Mouse (Mus musculus): Measurements from ENCODE around the gene Dohh.

Dohh gene

DNA sequence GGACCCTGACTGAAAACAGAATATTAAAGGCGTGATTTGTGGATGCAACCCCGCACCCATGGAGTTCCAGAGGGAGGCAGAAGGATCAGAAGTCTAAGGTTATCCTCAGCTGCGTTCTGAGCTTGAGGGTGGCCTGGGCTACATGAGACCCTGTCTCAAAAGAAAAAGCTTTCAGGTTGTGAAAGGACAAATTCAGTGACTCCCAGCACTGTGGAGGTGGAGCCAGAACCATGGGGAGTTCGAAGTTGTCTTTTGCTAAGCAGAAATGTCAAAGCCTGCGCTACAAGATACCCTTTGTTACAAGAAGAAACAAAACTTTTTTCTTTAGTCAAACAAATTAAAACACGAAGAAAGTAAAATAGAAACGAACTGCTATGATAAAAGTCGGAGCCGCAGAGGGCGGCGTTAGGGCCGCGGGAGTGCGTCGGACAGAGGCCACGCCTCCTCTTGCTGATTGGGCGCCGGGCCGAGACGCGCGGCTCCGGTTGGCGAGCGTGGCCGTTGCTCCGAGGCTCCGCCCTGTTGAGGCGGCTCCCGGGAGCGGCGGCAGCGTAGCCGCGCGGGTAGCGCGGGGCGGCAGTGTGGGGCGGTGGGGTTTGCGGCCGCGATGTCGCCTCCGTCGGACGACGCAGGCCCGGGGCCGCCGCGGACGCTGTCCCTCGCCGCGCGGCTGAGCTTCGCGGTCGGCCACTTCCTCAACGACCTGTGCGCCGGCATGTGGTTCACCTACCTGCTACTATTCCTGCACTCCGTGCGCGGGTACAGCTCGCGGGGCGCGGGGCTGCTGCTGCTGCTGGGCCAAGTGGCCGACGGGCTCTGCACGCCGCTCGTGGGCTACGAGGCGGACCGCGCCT is 27.0 kb upstream of the Dohh start, which contains the start of gene Mfsd12:
Gene Mfsd12 (plus strand): TSS at position 501 of the 854 bp plus-strand sequence.
- DNase-seq (ENCODE audit: low spot score in 2 of 2) = peak; percentile 83 to 93

DNA sequence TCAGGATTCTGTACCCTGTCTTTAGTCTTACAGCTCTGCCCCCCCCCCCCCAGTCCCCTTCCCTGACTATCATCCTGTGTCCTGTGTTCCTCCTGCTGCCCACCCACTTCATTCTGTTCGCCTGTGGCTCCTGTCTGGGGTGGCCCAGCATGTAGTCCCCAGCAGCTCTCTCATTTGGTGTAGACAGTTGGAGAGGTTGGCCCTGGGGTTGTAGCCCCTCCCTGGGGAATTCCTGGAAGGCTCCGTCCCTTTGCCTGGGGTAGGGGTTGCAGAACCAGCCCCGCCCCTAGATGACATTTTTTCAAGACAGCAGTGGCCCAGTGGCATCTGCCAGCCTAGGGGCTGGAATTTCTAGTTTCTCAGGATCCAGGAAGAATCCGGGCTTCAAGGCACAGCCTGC is 26.0 kb upstream of the Dohh start:
- no peak for DNase-seq (ENCODE audit: low spot score in 2 of 2)

DNA sequence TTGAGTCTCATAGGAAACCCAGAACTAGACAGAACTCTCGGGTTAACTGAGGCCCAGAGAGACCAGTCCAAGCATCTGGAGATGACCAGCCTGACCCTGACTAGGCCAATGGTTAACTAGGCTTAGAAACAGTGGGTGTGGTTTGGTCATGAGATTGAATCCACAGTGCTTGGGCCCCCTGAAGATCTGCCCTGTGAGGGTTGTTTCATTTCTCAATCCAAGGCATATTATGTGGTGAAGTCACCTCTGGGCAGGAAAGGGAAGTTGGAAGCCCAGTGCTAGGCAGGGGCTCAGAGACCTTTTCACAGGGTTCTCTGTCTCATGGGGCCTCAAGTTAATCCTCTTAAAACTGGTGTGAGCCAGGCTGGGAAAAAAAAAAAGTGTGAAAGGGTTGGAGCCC is 25.4 kb upstream of the Dohh start:
- DNase-seq (ENCODE audit: low spot score in 2 of 2) = no peak

DNA sequence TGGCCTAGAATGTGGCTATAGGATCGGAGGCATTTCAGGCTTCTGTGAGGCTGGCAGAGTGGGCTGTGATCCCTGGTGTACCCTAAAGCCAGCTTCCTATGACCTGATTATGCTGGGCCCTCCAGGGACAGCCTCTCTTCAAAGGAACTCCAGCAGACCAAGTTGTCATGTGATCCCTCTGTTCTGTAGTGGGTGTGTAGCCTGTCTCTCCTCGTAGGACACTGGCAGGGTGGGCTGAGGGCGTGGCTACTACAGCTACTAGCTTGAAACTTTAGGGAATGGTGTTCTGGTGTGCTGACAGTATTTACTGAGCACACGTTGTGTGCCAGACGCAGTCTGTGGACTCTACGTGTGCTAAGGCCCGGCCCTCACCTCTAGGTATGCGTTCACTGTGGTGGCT is 23.5 kb upstream of the Dohh start:
- DNase-seq (ENCODE audit: low spot score in 2 of 2) = no peak

DNA sequence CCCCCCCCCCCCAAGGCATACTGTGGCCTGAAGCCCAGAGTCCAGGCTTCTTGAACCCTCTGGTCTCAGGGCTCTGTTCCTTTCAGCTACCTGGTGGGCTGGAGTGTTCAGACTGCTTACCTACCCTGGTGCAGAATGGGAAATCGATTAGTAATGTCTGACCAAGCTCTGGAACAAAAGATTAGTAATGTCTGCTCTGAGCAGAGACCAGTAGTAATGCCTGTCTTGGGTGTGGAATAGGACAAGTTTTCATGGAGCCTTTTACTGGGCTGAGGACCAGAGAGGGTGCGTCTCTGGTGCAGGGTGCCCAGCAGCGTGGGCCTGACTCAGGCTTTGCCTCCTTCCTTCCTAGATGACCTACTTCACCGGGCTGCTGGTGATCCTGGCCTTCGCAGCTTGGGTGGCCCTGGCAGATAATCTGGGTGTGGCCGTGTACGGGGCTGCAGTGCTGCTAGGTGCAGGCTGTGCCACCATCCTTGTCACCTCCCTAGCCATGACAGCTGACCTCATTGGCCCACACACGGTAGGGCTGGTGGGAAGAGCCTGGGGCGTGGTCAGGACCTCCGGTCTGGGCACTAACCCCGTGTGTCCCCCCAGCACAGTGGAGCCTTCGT is 21.8 kb upstream of the Dohh start:
- DNase-seq (ENCODE audit: low spot score in 2 of 2) = no peak

DNA sequence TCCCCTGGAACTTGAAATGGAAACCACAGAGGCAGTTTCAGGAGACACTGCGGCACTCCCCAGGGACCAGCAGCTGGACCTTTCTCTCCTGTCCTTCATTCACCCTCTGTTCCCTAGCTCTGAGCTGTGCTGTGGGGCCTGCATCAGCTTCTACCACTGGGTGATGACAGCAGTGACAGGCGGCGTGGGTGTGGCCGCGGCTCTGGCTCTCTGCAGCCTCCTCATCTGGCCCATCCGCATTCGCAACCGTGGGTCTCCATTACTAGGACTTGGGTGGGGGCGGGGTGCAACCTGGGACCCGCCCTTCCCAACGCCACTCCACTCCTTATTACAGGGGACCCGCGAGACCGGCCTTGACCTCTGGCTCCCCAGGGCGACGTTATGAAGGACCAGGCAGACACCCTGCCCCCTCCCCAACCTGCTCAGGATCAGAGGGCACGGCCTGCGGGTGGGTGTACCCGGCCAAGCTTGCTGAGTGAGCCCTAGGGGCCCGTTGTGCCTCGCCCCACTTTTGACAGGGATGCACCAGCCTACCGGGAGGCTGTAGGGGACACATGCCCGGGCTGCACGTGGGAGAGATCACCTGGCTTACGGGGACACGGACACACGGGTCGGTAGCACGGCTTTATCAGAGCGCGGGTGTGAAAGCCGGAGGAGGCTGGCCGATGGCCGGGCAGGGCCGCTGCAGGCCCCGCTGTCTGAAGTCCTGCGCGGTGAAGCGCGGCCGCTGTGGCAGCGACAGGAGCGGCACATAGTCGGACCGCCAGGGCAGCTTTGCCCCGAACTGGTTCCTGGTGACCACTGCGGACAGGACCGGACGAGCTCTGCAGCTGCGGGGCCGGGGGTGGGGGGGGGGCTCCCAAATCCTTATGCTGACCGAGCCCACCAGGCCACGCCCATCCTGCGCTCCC is 20.5 kb upstream of the Dohh start:
- no peak for DNase-seq (ENCODE audit: low spot score in 2 of 2)

DNA sequence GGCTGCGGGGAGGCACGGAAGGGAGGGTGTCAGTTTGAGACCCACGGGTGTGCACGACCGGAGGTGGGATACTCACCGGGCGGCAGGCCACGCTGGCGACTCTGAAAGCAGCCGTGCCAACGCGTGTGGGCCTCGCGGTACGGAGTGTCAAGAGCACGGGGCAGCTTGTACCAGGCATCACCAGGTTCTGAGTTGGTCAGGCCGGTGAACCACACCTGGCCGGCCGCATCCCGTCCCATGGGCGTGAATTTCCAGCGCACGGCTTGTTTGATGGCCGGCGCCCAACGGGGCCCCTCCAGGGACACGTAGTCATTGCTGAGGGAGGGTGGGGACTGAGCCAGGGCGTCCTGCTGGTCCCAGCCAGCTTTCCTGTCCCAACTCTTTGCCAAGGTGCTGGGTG is 19.6 kb upstream of the Dohh start:
- no peak for DNase-seq (ENCODE audit: low spot score in 2 of 2)

DNA sequence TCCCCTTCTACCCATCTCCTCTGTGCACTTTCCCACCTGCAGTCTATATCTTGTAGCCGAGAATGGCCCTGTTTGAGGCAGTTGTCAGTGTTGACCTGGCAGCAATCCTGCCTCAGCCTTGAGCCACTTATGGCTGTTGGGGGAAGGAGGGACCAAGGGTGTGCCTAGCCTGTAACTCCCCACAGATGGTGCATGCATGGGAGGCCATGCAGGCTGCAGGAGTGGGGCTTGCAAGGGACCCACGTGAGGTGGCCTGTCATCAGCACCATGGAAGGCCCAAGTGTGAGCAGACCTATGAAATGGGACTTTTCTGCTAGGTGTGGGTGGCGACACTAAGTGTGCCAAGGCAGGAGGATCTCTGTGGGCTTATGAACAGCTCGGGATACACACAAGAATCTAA is 19.2 kb upstream of the Dohh start:
- DNase-seq (ENCODE audit: low spot score in 2 of 2) = no peak

DNA sequence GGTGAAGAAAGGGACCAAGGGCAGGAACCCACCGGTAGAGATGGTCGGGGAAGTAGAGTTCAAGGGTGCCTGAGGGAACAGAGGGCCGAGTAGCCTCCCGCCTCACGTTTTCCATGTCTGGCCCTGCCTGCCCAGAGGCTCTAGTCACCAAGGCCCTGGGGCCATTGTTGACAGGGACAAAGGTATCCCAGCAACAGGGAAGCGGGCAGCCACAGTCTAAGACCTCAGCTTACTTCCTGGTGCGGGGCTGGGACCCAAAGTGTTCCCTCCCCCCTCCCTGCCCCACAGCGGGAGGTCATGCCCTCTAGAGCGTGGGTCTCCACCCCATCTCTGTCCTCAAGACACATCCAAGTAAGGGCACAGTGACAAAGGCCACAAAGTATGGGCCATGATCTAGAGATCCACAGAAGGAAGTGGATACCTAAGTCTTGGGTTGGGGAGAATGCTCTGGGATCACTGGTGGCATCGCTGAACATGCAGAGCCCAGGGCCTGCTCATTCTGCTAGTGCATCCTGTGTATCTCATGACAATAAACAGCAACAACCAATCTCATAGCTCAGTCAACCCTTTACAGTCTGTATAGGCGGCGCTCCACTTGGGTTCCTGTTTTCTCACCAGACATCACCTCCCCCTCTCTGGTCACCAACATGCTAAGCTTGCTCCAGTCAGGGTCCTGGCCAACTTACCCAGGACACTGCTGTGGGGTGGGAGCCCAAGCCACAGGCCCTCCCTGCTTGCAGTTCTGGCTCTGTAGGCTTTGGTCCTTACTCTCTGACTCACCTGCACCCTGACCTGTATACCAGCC is 18.4 kb upstream of the Dohh start, which contains the start of gene 4930404N11Rik:
Gene 4930404N11Rik (minus strand): TSS at position 145 of the 805 bp plus-strand sequence.
- DNase-seq (ENCODE audit: low spot score in 2 of 2) = no peak

DNA sequence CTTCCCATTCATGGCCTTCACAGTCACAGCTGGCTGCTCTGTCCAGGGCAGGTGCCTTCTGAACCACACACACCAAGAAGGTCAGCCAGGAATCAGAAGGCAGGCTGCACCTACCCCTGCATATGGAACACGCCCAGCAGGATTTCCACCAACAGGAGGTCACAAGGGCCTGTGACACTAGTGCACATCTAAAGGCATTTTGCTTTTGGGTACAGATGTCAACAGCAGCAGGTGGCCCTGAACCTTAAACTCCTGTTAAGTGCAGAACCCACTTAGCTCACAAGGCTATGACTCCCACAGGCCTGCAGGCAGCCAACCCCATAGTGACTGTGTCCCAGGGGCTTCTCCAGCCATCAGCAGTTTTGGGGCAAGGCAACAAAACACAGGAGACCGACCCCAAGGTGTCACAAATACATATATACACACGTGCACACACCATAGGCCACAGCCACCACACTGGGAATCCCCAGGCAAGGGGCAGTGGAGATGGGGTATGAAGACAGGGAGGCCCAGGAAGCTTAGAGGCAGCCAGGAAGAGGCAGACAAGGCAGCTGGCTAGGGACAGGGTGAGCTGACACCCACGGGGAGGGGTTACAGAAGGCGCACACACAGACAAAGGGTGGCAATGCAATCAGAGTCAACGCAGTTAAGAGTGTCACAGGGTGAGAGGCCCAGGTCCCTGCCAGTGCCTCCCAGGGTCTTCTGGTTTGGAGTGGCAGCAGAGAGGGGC is 17.6 kb upstream of the Dohh start:
- no peak for DNase-seq (ENCODE audit: low spot score in 2 of 2)

DNA sequence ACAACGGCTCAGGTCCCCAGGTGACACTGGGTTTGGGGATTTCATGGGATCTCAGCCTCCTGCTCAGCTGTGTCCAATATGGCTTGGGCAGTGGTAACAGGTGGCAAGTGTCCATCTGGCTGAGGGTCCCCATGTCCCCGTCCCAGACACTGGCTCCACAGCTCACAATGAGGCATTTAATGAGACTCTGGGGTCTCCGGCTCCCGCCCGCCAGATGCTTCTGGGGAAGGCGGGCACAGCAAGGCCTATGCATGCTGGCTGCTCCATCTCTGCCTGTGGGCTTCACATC is 17.1 kb upstream of the Dohh start:
- no peak for DNase-seq (ENCODE audit: low spot score in 2 of 2)

DNA sequence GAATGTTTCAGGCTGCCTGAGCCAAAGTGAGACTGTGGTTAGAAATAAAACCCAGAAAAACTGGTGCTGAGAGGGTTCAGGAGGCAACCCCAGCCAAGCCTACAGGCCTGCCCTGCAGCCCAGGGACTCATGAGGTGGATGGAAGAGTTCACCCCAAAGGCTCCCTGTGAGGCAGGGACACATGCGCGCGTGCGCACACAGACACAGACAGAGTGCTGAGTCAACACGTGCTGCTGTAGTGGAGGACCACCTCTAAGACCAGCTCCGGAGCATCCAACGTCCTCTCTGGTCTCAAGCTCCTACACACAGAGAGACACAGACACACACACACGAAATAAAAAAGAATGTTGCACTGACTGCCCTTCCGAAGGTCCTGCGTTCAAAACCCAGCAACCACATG is 8.9 kb upstream of the Dohh start:
- no peak for DNase-seq (ENCODE audit: low spot score in 2 of 2)

DNA sequence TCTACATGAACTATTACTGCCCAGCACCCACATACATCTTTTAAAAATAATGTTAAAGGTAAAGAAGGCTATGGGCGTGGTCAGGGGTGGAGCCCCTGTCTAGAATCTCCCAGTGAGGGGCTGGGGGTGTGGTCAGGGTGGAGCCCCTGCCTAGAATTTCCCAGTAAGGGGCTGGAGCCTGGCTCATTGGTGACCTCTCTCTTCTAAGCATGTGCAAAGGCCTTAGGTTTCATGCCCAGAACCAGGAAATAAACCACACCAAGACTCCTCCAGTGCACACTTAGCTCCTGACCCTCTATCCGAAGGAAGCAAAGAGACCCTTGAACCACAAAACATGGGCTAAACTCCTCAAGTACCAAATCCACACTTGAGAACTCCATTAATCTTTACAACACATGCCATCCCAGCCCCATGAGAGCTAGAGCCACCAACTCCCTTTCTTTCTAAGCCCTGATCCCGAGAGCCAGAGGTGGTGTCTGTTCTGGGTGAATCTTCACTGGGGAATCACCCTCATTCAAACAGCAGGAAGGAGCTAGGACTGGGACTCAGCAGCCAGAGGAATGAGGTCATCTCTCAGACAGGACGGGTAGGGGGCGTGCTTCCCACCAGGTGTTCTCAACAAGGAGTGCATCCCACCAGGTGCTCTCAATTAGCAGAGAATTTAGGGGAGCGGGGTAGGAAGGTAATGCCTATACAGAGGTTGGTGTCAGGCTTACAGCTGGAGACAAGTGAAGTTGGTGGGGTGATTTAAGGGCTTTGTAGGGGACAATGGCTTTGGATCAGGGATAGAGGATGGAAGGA is 7.5 kb upstream of the Dohh start:
- DNase-seq (ENCODE audit: low spot score in 2 of 2) = no peak

DNA sequence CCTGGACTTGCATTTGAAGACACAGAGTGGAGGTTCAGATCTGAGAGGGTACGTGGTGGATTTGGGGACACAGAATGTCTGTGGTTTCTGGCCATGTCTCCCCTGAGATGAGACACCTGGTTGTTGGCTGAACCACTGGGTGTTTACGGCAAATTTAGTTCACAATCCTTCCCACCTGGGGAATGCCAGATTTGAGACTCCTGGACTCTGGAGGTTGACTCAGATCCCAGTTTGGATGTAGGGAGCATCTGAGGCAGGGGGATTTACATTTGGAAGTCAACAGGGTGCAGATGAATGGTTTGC is 6.9 kb upstream of the Dohh start:
- no peak for DNase-seq (ENCODE audit: low spot score in 2 of 2)

DNA sequence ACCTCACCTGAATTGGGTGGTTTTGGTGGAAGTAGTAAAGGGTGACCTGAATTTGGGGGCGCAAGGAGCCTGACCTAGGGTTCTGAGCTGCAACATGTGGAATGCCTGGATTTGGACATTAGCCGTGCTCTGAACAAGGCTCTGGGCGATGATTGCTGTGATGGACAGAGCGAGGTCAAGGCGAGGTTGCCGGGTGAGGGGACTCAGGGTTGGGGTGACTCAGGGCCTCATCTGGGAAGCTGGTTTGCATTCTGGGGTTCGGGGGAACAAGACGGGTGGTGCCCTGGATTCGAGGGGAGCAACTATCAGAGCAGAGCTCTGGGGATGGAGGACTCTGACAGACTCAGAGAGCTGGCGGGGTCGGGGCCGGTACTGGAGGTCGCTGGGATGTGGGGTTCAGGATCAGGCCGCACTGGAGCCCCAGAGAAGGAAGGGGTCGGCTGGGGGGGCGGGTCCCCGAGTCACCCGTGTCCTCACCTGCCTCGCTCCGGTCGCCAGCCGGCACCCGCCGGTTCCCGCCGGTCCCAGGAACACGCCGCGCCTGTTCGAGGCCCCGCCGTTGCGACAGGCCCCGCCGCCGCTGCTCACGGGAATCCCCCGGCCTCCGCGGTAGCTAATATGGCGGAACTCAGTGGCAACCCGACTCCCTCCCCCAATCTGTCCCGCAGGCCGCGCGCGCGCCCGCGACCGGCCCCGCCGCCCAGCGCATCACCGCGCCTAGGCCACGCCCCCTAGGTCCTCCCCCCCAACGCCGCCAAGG is 6.3 kb upstream of the Dohh start, which contains the start of gene Fzr1:
Gene Fzr1 (minus strand): TSS at position 724 of the 760 bp plus-strand sequence.
- DNase-seq (ENCODE audit: low spot score in 2 of 2) = no peak

DNA sequence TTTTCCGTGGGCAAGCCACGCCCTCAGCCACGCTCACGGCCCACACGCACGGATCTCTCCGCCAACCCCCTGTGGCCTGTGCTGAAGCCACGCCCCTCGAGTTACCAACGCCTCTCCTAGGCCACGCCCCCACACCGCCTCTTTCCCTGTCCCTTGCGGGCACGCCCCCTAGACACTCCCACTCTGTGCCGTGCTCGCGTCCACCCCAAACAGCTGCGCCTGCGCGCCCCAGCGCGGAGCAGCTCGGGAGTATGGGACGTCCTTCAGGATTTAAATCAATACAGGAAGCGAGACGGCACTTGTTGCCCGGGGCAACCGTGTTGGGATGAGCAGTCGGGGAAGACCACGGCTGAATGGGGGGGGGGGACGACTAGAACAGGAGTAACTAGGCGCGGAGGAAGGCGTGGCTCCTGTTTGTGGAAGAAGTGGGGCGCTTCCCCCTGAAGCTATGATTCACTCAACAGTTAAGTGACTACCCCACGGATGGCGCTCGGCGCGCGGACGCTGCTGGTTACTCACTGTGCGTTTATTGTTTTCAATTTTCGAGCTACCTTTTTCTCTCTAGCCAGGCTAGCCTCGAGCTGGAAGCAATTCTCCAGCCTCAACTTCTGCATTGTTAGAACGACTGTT is 5.6 kb upstream of the Dohh start:
- peak; percentile 100 for DNase-seq (ENCODE audit: low spot score in 2 of 2)

DNA sequence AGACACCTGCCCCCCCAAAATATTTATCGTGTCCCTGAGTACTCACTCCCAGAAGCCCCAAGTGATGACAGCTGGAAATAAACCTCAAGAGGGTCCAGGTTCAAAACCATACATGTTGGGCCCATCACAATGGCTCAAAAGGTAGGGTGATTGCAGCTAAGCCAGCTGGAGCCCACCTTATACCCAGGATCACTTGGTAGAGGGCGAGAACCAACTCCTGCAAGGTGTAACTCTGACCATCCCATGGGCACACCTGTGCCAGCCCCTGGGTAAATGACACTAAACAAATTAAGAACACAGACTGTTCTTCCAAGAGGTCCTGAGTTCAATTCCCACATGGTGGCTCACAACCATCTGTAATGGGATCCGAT is 5.1 kb upstream of the Dohh start:
- no peak for DNase-seq (ENCODE audit: low spot score in 2 of 2)

DNA sequence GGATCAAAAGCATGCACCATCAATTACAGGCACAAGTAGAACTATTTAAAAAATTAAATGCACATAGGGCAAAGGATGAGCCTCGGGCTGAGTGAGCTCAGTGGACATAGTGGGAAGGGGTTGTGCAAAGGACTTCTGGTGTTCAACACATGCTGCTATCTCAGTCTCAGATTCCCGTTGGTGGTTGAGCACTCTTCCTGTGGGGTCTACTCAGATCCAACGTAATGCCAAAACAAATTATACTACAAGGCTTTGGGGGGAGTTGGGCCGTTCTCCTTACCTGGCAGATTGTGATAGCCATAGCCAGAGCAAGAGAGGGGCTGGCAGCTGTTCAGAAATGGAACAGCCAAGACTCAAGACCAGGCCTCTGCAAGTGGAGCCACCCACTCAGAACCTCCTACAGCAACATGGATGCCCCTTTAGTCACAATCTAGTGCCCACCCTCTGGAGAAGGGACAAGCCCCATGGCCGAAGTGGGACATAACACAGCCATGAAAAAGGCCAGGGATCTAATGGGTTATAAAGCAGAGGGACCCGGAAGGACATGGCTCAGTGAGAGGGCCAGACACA is 4.3 kb upstream of the Dohh start:
- DNase-seq (ENCODE audit: low spot score in 2 of 2) = no peak

DNA sequence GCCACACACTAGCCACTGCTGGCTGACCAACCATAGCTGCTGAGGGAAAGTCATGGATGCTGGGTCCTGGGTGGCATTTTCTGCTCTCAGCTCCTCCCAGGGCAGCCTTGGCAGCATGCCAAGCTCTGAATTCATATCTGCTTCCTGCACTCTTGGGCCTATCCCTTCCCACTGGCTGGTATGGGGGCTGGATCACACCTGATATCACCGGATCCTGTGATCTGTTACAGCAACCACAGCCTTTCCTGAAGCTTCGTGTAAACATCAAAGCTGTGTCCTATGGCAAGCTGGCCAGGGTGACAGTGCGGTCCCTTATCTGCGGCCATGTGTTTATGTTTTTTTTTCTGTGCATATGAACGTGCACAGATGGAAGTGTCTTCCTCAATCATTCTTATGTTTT is 2.2 kb upstream of the Dohh start:
- DNase-seq (ENCODE audit: low spot score in 2 of 2) = no peak

Measured in cerebellum, postnatal 4 days (tissue).